Mouse (Mus musculus) C2C12 (cell line): ENCODE measurements around the gene Csmd2. TPM values are rescaled to one million over a fixed set of nuclear protein-coding genes. Genes with fewer than 3 reads are reported as not detected.
"Not testable (repeated sequence)": the region's sequence is repeated elsewhere in the genome, so short reads cannot be mapped to it uniquely, and the experiment has no call there.

Experiments used
- H3K27me3 ChIP-seq: one replicate; pipeline ENCODE4 v1.6.1; 2011; ENCODE audit not compliant: control insufficient read depth, insufficient read depth, insufficient read length
- H3K36me3 ChIP-seq: one replicate; pipeline ENCODE4 v1.6.1; 2011; ENCODE audit not compliant: control insufficient read depth, insufficient read depth
- H3K4me3 ChIP-seq: one replicate; pipeline ENCODE4 v1.5.1; 2011; ENCODE audit warnings: mild to moderate bottlenecking, control low read depth; ENCODE audit not compliant: poor library complexity, insufficient read depth, severe bottlenecking
- H3K79me2 ChIP-seq: one replicate; pipeline ENCODE4 v1.6.1; 2011; ENCODE audit not compliant: control insufficient read depth, insufficient read depth
- H3K79me3 ChIP-seq: one replicate; pipeline ENCODE4 v1.6.1; 2011; ENCODE audit warnings: low read depth, control low read depth
- H3ac ChIP-seq: one replicate; pipeline ENCODE3; 2011; ENCODE audit warnings: low read depth; ENCODE audit not compliant: control insufficient read depth, insufficient read length
- CEBPB ChIP-seq: IDR thresholded peaks from one replicate; pipeline ENCODE4 v1.6.1; 2011; ENCODE audit warnings: low read depth, mild to moderate bottlenecking, control low read depth, moderate library complexity
- CTCF ChIP-seq: IDR thresholded peaks from one replicate; pipeline ENCODE4 v1.5.1; 2011; ENCODE audit not compliant: control insufficient read depth, insufficient read depth, insufficient read length
- FOSL1 ChIP-seq: IDR thresholded peaks from one replicate; pipeline ENCODE4 v1.8.0; 2011; ENCODE audit warnings: mild to moderate bottlenecking, low read length; ENCODE audit not compliant: poor library complexity, insufficient read depth, severe bottlenecking
- MAX ChIP-seq: IDR thresholded peaks from one replicate; pipeline ENCODE4 v1.6.1; 2011; ENCODE audit warnings: mild to moderate bottlenecking, control low read depth
- MYOD1 ChIP-seq: IDR thresholded peaks from one replicate; pipeline ENCODE4 v1.6.1; 2011; ENCODE audit warnings: low read depth; ENCODE audit not compliant: control insufficient read depth, insufficient read length
- MYOG ChIP-seq: IDR thresholded peaks from one replicate; pipeline ENCODE4 v1.6.1; 2011; ENCODE audit not compliant: control insufficient read depth, insufficient read length; ENCODE audit errors: extremely low read depth
- USF1 ChIP-seq: IDR thresholded peaks from one replicate; pipeline ENCODE4 v1.6.1; 2011; ENCODE audit warnings: low read depth, mild to moderate bottlenecking, control low read depth, moderate library complexity
- polyA plus RNA-seq: library from polyadenylated mRNA; unstranded; fragments of >200 nt; fragmentation: generic; extraction: Trizol; gene quantifications from one replicate; pipeline ENCODE4 v1.2.1, GENCODE M21; 2012; ENCODE audit warnings: missing spikeins

The Csmd2 gene
- polyA plus RNA-seq, 1 experiment = not detected

- Histone ChIP-seq H3ac (no peak overlapping the region), H3K27me3 (no peaks in the 10 kb centered on the region), H3K79me3 (no peaks in the 10 kb centered on the region), H3K4me3 (no peak overlapping the region), H3K79me2 (no peaks in the 10 kb centered on the region), H3K36me3 (no peaks in the 10 kb centered on the region)
- no peak for TF ChIP-seq USF1
These were observed 31.8 kb downstream of the Csmd2 start for GRCm38 (mm10) chr4:128019465-128019864.

GRCm38 (mm10) chr4:128028294-128028693, 40.6 kb downstream of the Csmd2 start:
- Histone ChIP-seq H3K27me3 (no peaks in the 10 kb centered on the region), H3K4me3 (no peak overlapping the region), H3K36me3 (no peaks in the 10 kb centered on the region), H3K79me2 (no peaks in the 10 kb centered on the region), H3ac (no peak overlapping the region), H3K79me3 (no peaks in the 10 kb centered on the region)
- no peak for TF ChIP-seq USF1
- no peak for TF ChIP-seq MYOG
- no peak for TF ChIP-seq MAX
- no peak for TF ChIP-seq CTCF
- no peak for TF ChIP-seq FOSL1
- TF ChIP-seq MYOD1 = no peak

GRCm38 (mm10) chr4:128041901-128042300, 54.2 kb downstream of the Csmd2 start:
- TF ChIP-seq CEBPB (no peak), MAX (no peak), MYOG (no peak), CTCF (no peak)
- Histone ChIP-seq H3K4me3 (no peak overlapping the region), H3ac (no peak overlapping the region), H3K27me3 (no peaks in the 10 kb centered on the region), H3K79me3 (no peaks in the 10 kb centered on the region), H3K36me3 (no peaks in the 10 kb centered on the region), H3K79me2 (no peaks in the 10 kb centered on the region)

GRCm38 (mm10) chr4:128042626-128043025, 55.0 kb downstream of the Csmd2 start:
- no peaks in the 10 kb centered on the region for H3K79me3 ChIP-seq
- H3K36me3 ChIP-seq = no peaks in the 10 kb centered on the region
- no peak for TF ChIP-seq CTCF
- TF ChIP-seq MYOG = no peak
- TF ChIP-seq CEBPB = no peak
- no peak for TF ChIP-seq USF1
- TF ChIP-seq FOSL1 = no peak
- TF ChIP-seq MYOD1 = no peak
- TF ChIP-seq MAX = no peak
- H3K4me3 ChIP-seq = no peak overlapping the region
- no peak overlapping the region for H3ac ChIP-seq
- no peaks in the 10 kb centered on the region for H3K27me3 ChIP-seq
- no peaks in the 10 kb centered on the region for H3K79me2 ChIP-seq

GRCm38 (mm10) chr4:128048716-128049115, 61.1 kb downstream of the Csmd2 start:
- Histone ChIP-seq H3K27me3 (no peaks in the 10 kb centered on the region), H3K36me3 (no peaks in the 10 kb centered on the region), H3K79me3 (no peaks in the 10 kb centered on the region), H3K4me3 (no peak overlapping the region), H3ac (no peak overlapping the region), H3K79me2 (no peaks in the 10 kb centered on the region)
- no peak for TF ChIP-seq FOSL1
- no peak for TF ChIP-seq CEBPB
- no peak for TF ChIP-seq MYOG
- TF ChIP-seq CTCF = no peak

- TF ChIP-seq CEBPB (no peak), MAX (no peak), USF1 (no peak), CTCF (no peak), MYOG (no peak), FOSL1 (no peak), MYOD1 (no peak)
- no peaks in the 10 kb centered on the region for H3K27me3 ChIP-seq
- no peaks in the 10 kb centered on the region for H3K36me3 ChIP-seq
- H3K4me3 ChIP-seq = no peak overlapping the region
- no peaks in the 10 kb centered on the region for H3K79me3 ChIP-seq
- H3K79me2 ChIP-seq = no peaks in the 10 kb centered on the region
- no peak overlapping the region for H3ac ChIP-seq
These were observed 65.0 kb downstream of the Csmd2 start for GRCm38 (mm10) chr4:128052701-128053100.

- not testable (repeated sequence) for H3K4me3 ChIP-seq, H3K27me3 ChIP-seq, H3K36me3 ChIP-seq, H3K79me2 ChIP-seq, H3K79me3 ChIP-seq, H3ac ChIP-seq
These were observed 73.6 kb downstream of the Csmd2 start for GRCm38 (mm10) chr4:128061274-128061673.
